Mouse (Mus musculus) small intestine, adult 2 months (tissue): ENCODE results near the gene Dhx34.

Experiments
- CTCF ChIP-seq: fragments of 200-500 bp; IDR thresholded peaks from 2 replicates; pipeline ENCODE4 v1.5.1; 2012; ENCODE audit warnings: low read depth, mild to moderate bottlenecking, control low read depth, inconsistent platforms, low read length, moderate library complexity, mixed read lengths; ENCODE audit not compliant: insufficient replicate concordance, insufficient read length; ENCODE audit errors: extremely low read depth
- POLR2A ChIP-seq: fragments of 200-500 bp; IDR thresholded peaks from 2 replicates; pipeline ENCODE4 v1.6.1; 2012; ENCODE audit warnings: low read depth, mild to moderate bottlenecking, control low read depth, inconsistent platforms, low read length, moderate library complexity

DNA sequence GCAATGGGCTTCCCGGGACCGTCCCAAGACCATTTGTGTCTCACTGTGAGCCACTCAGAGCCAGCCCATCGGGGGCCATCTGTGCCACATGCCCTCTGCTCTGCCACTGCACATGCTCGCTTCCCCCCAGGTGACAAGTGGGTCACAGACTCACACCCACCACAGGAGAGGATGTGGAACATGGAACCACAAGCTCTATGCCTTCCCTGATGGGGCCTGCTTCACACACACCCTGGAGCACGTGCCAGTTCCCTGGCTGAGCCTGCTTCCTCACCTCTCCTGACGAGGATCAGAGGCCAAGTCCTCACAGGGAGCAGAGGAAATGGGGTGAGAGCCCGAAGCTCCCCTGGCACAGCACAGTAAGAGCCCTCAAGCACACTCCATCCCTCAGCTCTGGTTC is 14.8 kb downstream of the Dhx34 start:
- TF ChIP-seq CTCF = no peak
- no peak for TF ChIP-seq POLR2A
